ENCODE assay signal across 8 mouse cellular contexts in the genomic region with DNA sequence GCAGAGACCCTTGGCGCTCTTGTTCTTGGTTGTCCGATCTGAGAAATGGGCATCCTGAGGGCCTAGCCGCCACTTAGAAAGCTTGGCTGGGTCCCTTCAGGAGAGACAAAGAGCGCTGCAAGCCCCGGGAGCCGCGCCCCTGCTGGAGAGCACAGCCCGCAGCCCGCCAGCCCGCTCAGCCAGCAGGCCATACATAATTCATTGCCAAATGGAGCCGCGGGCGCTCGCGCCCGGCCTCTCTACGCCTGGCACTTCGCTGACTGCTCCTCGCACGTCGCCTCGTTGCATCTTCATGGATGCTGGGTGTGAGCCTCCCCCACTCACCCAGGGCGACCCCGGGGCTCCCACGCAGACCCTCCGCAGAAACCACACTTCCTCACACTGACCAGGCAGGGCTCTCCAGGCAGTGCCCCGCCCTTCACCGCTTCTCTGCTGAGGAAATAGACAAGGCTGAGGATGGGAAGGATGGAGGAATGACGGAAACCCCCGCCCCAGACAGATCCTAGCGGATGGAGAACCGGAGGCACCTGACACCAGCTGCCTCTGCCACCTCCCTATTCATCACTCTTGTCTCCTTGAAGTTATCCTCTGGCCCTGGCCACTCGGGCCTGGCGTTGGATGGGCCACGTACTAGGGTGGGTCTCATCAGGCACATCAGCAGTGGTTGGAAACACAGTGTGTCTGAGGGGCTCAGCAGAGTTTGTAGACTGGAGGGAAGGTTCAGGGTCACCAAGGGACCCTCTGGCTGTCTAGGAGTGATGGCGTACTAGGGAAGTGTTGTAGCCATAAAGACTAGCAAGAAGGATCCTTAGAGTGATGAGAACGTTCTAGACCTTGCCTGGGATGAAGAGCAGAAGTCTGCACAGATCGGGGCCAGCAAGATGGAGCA.
DNase-seq lines count a peak whose midpoint lies in the region; ATAC-seq and TF ChIP-seq lines count a peak whose summit lies in the region.

No protein-coding gene starts in this region.

- no peaks in the 10 kb centered on the region for H3K9me3 ChIP-seq in forebrain, embryonic 12.5 days
- H3K9me3 ChIP-seq in kidney, embryonic 15.5 days (replicated peaks) = no peaks in the 10 kb centered on the region

- H3K27me3 ChIP-seq in forebrain, embryonic 12.5 days = no peaks in the 10 kb centered on the region
- no peaks in the 10 kb centered on the region for H3K27me3 ChIP-seq in kidney, embryonic 15.5 days

- H3K4me1 ChIP-seq in forebrain, embryonic 12.5 days = peaks cover 60% of the 10 kb centered on the region
- H3K4me1 ChIP-seq in kidney, embryonic 15.5 days = peaks cover 54% of the 10 kb centered on the region

- TF ChIP-seq CTCF in left cerebral cortex, adult 2 months (IDR thresholded peaks at IDR 0.05) = peak; percentile 46

- DNase-seq in left cerebral cortex, adult 2 months (ENCODE audit: extremely low spot score in 1 of 2, low spot score in 2 of 2) = peak; percentile 38 to 57
- DNase-seq in left cerebral cortex, adult 8-10 months (ENCODE audit: low spot score in 2 of 2) = no peak
- peak; percentile 41 for DNase-seq in cerebellum, adult 8-10 months
- DNase-seq in gastrocnemius, adult 18-20 months (ENCODE audit: low spot score) = no peak

- 13% methylated on average over 38 of the region's 38 CpGs for WGBS in forebrain, embryonic 12.5 days
- WGBS in kidney, embryonic 15.5 days = 9% methylated on average over 38 of the region's 38 CpGs

- H3K4me3 ChIP-seq in left cerebral cortex, adult 2 months = no peak overlapping the region
- H3K4me3 ChIP-seq in forebrain, embryonic 12.5 days (replicated peaks) = peak overlapping the region; percentile 21
- peak overlapping the region; percentile 34 for H3K4me3 ChIP-seq in kidney, embryonic 15.5 days (replicated peaks)

- H3K9ac ChIP-seq in forebrain, embryonic 12.5 days = peak overlapping the region; percentile 63
- peak overlapping the region; percentile 41 for H3K9ac ChIP-seq in kidney, embryonic 15.5 days

- intact Hi-C loops in left cerebral cortex, adult 2 months (cut with DNase I) = no loop called here

- H3K36me3 ChIP-seq in forebrain, embryonic 12.5 days (replicated peaks) = no peaks in the 10 kb centered on the region
- no peaks in the 10 kb centered on the region for H3K36me3 ChIP-seq in kidney, embryonic 15.5 days

- peak overlapping the region; percentile 77 for H3K27ac ChIP-seq in left cerebral cortex, adult 2 months
- H3K27ac ChIP-seq in forebrain, embryonic 12.5 days = peak overlapping the region; percentile 100
- peak overlapping the region; percentile 84 for H3K27ac ChIP-seq in kidney, embryonic 15.5 days

- peak overlapping the region; percentile 47 for H3K4me2 ChIP-seq in forebrain, embryonic 12.5 days
- peak overlapping the region; percentile 60 for H3K4me2 ChIP-seq in kidney, embryonic 15.5 days

- peak; percentile 51 for ATAC-seq in forebrain, embryonic 12.5 days (ENCODE audit: low FRiP score)
- ATAC-seq in kidney, embryonic 15.5 days (replicated peaks; ENCODE audit: low FRiP score) = peak; percentile 46
- ATAC-seq in megakaryocyte progenitor cell, adult 5-6 weeks (replicated peaks; ENCODE audit: poor library complexity) = peak; percentile 17; the same call in 1 of the 2 replicates
- ATAC-seq in monocyte, adult 5-6 weeks (replicated peaks; ENCODE audit: insufficient number of reproducible peaks, low FRiP score, low TSS enrichment, poor library complexity, severe bottlenecking) = no peak

Comparison
In these comparisons a context has a peak if more than half of its experiments do, and no peak if none do; other contexts are left out.
1. DNase-seq: peak in left cerebral cortex, adult 2 months (2 of 2) and cerebellum, adult 8-10 months (single experiment); none in left cerebral cortex, adult 8-10 months (0 of 2) and gastrocnemius, adult 18-20 months (single experiment).
2. Peak in every context shown above with its lines, with median percentiles within 50 percentile points of each other: H3K27ac ChIP-seq.